Mouse (Mus musculus): ENCODE data around the gene Fbrsl1. TPM values are rescaled to one million over a fixed set of nuclear protein-coding genes. Genes with fewer than 3 reads are reported as not detected.

Gene Fbrsl1
- total and polyA plus RNA-seq, 3 experiments: 39.3 to 51.8 (median 47.0) TPM

- TF ChIP-seq CTCF (IDR thresholded peaks at IDR 0.05) (no peak), POLR2A (IDR thresholded peaks at IDR 0.05; ENCODE audit: insufficient read depth, low read depth, low read length) (no peak), EP300 (IDR thresholded peaks at IDR 0.05; ENCODE audit: insufficient read depth, low read depth, low read length) (no peak)
- no peaks in the 10 kb centered on the region for H3K4me1 ChIP-seq (ENCODE audit: control insufficient read depth, insufficient read depth, low read length)
- intact Hi-C loops (cut with DNase I): loop anchor here (5.0 kb wide), 1 partner anchor 132 kb away; no protein-coding TSS in a partner anchor
- DNase-seq: no peak
- H3K9ac ChIP-seq (ENCODE audit: low read depth, low read length): no peak overlapping the region
- no peaks in the 10 kb centered on the region for H3K36me3 ChIP-seq (ENCODE audit: control insufficient read depth, insufficient read depth, low read length)
- WGBS: 23% methylated on average over 4 of the region's 4 CpGs
- no peaks in the 10 kb centered on the region for H3K27me3 ChIP-seq (ENCODE audit: control insufficient read depth, insufficient read depth, low read length)
- no peak overlapping the region for H3K27ac ChIP-seq
- no peak overlapping the region for H3K4me3 ChIP-seq
- H3K79me2 ChIP-seq (replicated peaks; ENCODE audit: control insufficient read depth, insufficient read depth, low read length): no peaks in the 10 kb centered on the region
These were observed 41.3 kb upstream of the Fbrsl1 start for GRCm38 (mm10) chr5:110489639-110490038.

- no peak for DNase-seq
- intact Hi-C loops (cut with DNase I): no loop called here
- no peak for TF ChIP-seq EP300 (IDR thresholded peaks at IDR 0.05; ENCODE audit: insufficient read depth, low read depth, low read length)
- no peak for TF ChIP-seq POLR2A (IDR thresholded peaks at IDR 0.05; ENCODE audit: insufficient read depth, low read depth, low read length)
- TF ChIP-seq CTCF (IDR thresholded peaks at IDR 0.05): no peak
- 29% methylated on average over 1 of the region's 1 CpGs for WGBS
- H3K4me1 ChIP-seq (ENCODE audit: control insufficient read depth, insufficient read depth, low read length): no peaks in the 10 kb centered on the region
- no peak overlapping the region for H3K4me3 ChIP-seq
- H3K9ac ChIP-seq (ENCODE audit: low read depth, low read length): no peak overlapping the region
- no peak overlapping the region for H3K27ac ChIP-seq
- H3K27me3 ChIP-seq (ENCODE audit: control insufficient read depth, insufficient read depth, low read length): no peaks in the 10 kb centered on the region
- H3K36me3 ChIP-seq (ENCODE audit: control insufficient read depth, insufficient read depth, low read length): no peaks in the 10 kb centered on the region
- H3K79me2 ChIP-seq (replicated peaks; ENCODE audit: control insufficient read depth, insufficient read depth, low read length): no peaks in the 10 kb centered on the region
These were observed 39.6 kb upstream of the Fbrsl1 start for GRCm38 (mm10) chr5:110487943-110488342.

GRCm38 (mm10) chr5:110486674-110487334, 38.5 kb upstream of the Fbrsl1 start:
- intact Hi-C loops (cut with DNase I): no loop called here
- Histone ChIP-seq H3K4me1 (ENCODE audit: control insufficient read depth, insufficient read depth, low read length) (no peaks in the 10 kb centered on the region), H3K36me3 (ENCODE audit: control insufficient read depth, insufficient read depth, low read length) (no peaks in the 10 kb centered on the region), H3K27ac (no peak overlapping the region), H3K9ac (ENCODE audit: low read depth, low read length) (no peak overlapping the region), H3K4me3 (no peak overlapping the region), H3K79me2 (replicated peaks; ENCODE audit: control insufficient read depth, insufficient read depth, low read length) (no peaks in the 10 kb centered on the region), H3K27me3 (ENCODE audit: control insufficient read depth, insufficient read depth, low read length) (no peaks in the 10 kb centered on the region)
- no peak for DNase-seq
- WGBS: 62% methylated on average over 5 of the region's 5 CpGs
- no peak for TF ChIP-seq EP300 (IDR thresholded peaks at IDR 0.05; ENCODE audit: insufficient read depth, low read depth, low read length)
- TF ChIP-seq POLR2A (IDR thresholded peaks at IDR 0.05; ENCODE audit: insufficient read depth, low read depth, low read length): no peak
- no peak for TF ChIP-seq CTCF (IDR thresholded peaks at IDR 0.05)

GRCm38 (mm10) chr5:110484711-110485110, 36.4 kb upstream of the Fbrsl1 start:
- H3K9ac ChIP-seq (ENCODE audit: low read depth, low read length): no peak overlapping the region
- no peak for DNase-seq
- peaks cover 2% of the 10 kb centered on the region for H3K27me3 ChIP-seq (ENCODE audit: control insufficient read depth, insufficient read depth, low read length)
- H3K4me1 ChIP-seq (ENCODE audit: control insufficient read depth, insufficient read depth, low read length): no peaks in the 10 kb centered on the region
- H3K4me3 ChIP-seq: no peak overlapping the region
- intact Hi-C loops (cut with DNase I): no loop called here
- no peak overlapping the region for H3K27ac ChIP-seq
- no peak for TF ChIP-seq POLR2A (IDR thresholded peaks at IDR 0.05; ENCODE audit: insufficient read depth, low read depth, low read length)
- TF ChIP-seq CTCF (IDR thresholded peaks at IDR 0.05): no peak
- TF ChIP-seq EP300 (IDR thresholded peaks at IDR 0.05; ENCODE audit: insufficient read depth, low read depth, low read length): no peak
- H3K79me2 ChIP-seq (replicated peaks; ENCODE audit: control insufficient read depth, insufficient read depth, low read length): no peaks in the 10 kb centered on the region
- H3K36me3 ChIP-seq (ENCODE audit: control insufficient read depth, insufficient read depth, low read length): no peaks in the 10 kb centered on the region
- WGBS: 63% methylated on average over 3 of the region's 3 CpGs

GRCm38 (mm10) chr5:110479228-110479627, 30.9 kb upstream of the Fbrsl1 start:
- H3K4me3 ChIP-seq: no peak overlapping the region
- no peak overlapping the region for H3K9ac ChIP-seq (ENCODE audit: low read depth, low read length)
- no peak for TF ChIP-seq EP300 (IDR thresholded peaks at IDR 0.05; ENCODE audit: insufficient read depth, low read depth, low read length)
- no peak for TF ChIP-seq CTCF (IDR thresholded peaks at IDR 0.05)
- TF ChIP-seq POLR2A (IDR thresholded peaks at IDR 0.05; ENCODE audit: insufficient read depth, low read depth, low read length): no peak
- WGBS: 41% methylated on average over 8 of the region's 8 CpGs
- H3K79me2 ChIP-seq (replicated peaks; ENCODE audit: control insufficient read depth, insufficient read depth, low read length): no peaks in the 10 kb centered on the region
- H3K36me3 ChIP-seq (ENCODE audit: control insufficient read depth, insufficient read depth, low read length): no peaks in the 10 kb centered on the region
- H3K27me3 ChIP-seq (ENCODE audit: control insufficient read depth, insufficient read depth, low read length): peaks cover 2% of the 10 kb centered on the region
- no peak overlapping the region for H3K27ac ChIP-seq
- DNase-seq: no peak
- intact Hi-C loops (cut with DNase I): no loop called here
- H3K4me1 ChIP-seq (ENCODE audit: control insufficient read depth, insufficient read depth, low read length): no peaks in the 10 kb centered on the region; the same call in 1 of the 2 replicates

GRCm38 (mm10) chr5:110474156-110474555, 25.9 kb upstream of the Fbrsl1 start:
- H3K79me2 ChIP-seq (replicated peaks; ENCODE audit: control insufficient read depth, insufficient read depth, low read length): no peaks in the 10 kb centered on the region
- TF ChIP-seq EP300 (IDR thresholded peaks at IDR 0.05; ENCODE audit: insufficient read depth, low read depth, low read length) (no peak), POLR2A (IDR thresholded peaks at IDR 0.05; ENCODE audit: insufficient read depth, low read depth, low read length) (no peak), CTCF (IDR thresholded peaks at IDR 0.05) (no peak)
- H3K36me3 ChIP-seq (ENCODE audit: control insufficient read depth, insufficient read depth, low read length): no peaks in the 10 kb centered on the region
- no peaks in the 10 kb centered on the region for H3K4me1 ChIP-seq (ENCODE audit: control insufficient read depth, insufficient read depth, low read length)
- intact Hi-C loops (cut with DNase I): no loop called here
- no peaks in the 10 kb centered on the region for H3K27me3 ChIP-seq (ENCODE audit: control insufficient read depth, insufficient read depth, low read length)
- no peak overlapping the region for H3K4me3 ChIP-seq
- DNase-seq: no peak
- no peak overlapping the region for H3K9ac ChIP-seq (ENCODE audit: low read depth, low read length)
- 76% methylated on average over 11 of the region's 11 CpGs for WGBS
- no peak overlapping the region for H3K27ac ChIP-seq

Measured in heart, adult 2 months (tissue).